Mouse (Mus musculus) C2C12 (cell line): Measurements from ENCODE around the gene Clca2. TPM values are rescaled to one million over a fixed set of nuclear protein-coding genes. Genes with fewer than 3 reads are reported as not detected.

Experiments
- H3K27me3 ChIP-seq: one replicate; pipeline ENCODE4 v1.6.1; 2011; ENCODE audit not compliant: control insufficient read depth, insufficient read depth, insufficient read length
- H3K36me3 ChIP-seq: one replicate; pipeline ENCODE4 v1.6.1; 2011; ENCODE audit not compliant: control insufficient read depth, insufficient read depth
- H3K4me3 ChIP-seq: one replicate; pipeline ENCODE4 v1.5.1; 2011; ENCODE audit warnings: mild to moderate bottlenecking, control low read depth; ENCODE audit not compliant: poor library complexity, insufficient read depth, severe bottlenecking
- H3K79me2 ChIP-seq: one replicate; pipeline ENCODE4 v1.6.1; 2011; ENCODE audit not compliant: control insufficient read depth, insufficient read depth
- H3K79me3 ChIP-seq: one replicate; pipeline ENCODE4 v1.6.1; 2011; ENCODE audit warnings: low read depth, control low read depth
- H3ac ChIP-seq: one replicate; pipeline ENCODE3; 2011; ENCODE audit warnings: low read depth; ENCODE audit not compliant: control insufficient read depth, insufficient read length
- CEBPB ChIP-seq: IDR thresholded peaks from one replicate; pipeline ENCODE4 v1.6.1; 2011; ENCODE audit warnings: low read depth, mild to moderate bottlenecking, control low read depth, moderate library complexity
- CTCF ChIP-seq: IDR thresholded peaks from one replicate; pipeline ENCODE4 v1.5.1; 2011; ENCODE audit not compliant: control insufficient read depth, insufficient read depth, insufficient read length
- FOSL1 ChIP-seq: IDR thresholded peaks from one replicate; pipeline ENCODE4 v1.8.0; 2011; ENCODE audit warnings: mild to moderate bottlenecking, low read length; ENCODE audit not compliant: poor library complexity, insufficient read depth, severe bottlenecking
- MAX ChIP-seq: IDR thresholded peaks from one replicate; pipeline ENCODE4 v1.6.1; 2011; ENCODE audit warnings: mild to moderate bottlenecking, control low read depth
- MYOD1 ChIP-seq: IDR thresholded peaks from one replicate; pipeline ENCODE4 v1.6.1; 2011; ENCODE audit warnings: low read depth; ENCODE audit not compliant: control insufficient read depth, insufficient read length
- MYOG ChIP-seq: IDR thresholded peaks from one replicate; pipeline ENCODE4 v1.6.1; 2011; ENCODE audit not compliant: control insufficient read depth, insufficient read length; ENCODE audit errors: extremely low read depth
- USF1 ChIP-seq: IDR thresholded peaks from one replicate; pipeline ENCODE4 v1.6.1; 2011; ENCODE audit warnings: low read depth, mild to moderate bottlenecking, control low read depth, moderate library complexity
- long read RNA-seq, 2 experiments: library from polyadenylated mRNA; unstranded; transcript quantifications; one replicate each; pipeline ENCODE4 v2.0.0; 2019 to 2020
- polyA plus RNA-seq: library from polyadenylated mRNA; unstranded; fragments of >200 nt; fragmentation: generic; extraction: Trizol; gene quantifications from one replicate; pipeline ENCODE4 v1.2.1, GENCODE M21; 2012; ENCODE audit warnings: missing spikeins

The Clca2 gene
- 0.27 TPM for polyA plus RNA-seq
- long read RNA-seq, experiment 1, partial matches to known transcripts: 0 of 1 reads
- long read RNA-seq, experiment 1, other reads (novel, unspliced or antisense): 0 of 1 reads
- long read RNA-seq, experiment 2, partial matches to known transcripts: 0 of 1 reads
- long read RNA-seq, experiment 2, other reads (novel, unspliced or antisense): 0 of 1 reads

DNA sequence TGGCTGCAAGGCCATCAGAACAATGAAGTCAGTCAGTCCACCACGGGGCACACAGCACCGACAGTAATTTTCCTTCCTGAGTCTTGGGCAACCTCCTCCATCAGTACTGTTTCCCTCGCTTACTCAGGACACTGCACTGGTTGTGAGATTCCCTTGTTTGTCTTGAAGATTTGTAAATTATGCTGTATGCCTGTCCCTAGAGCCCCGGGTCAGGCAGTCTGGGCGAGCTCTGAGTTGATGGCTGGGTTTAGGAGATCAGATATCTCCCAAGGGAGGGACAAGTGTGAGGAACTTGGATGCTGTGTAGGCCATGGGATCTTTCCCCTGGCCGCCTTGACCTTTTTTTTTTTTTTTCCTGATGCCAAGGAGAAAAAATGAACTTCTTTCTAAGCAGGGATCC, at the start of gene Clca2:
Gene Clca2, minus strand, starts transcription at position 153 of the 400 bp plus-strand sequence.
- Histone ChIP-seq H3ac (no peak within 1 kb of the TSS), H3K79me2 (peaks cover 11% of the 10 kb centered on the region), H3K79me3 (no peaks in the 10 kb centered on the region), H3K4me3 (no peak within 1 kb of the TSS), H3K36me3 (no peaks in the 10 kb centered on the region), H3K27me3 (no peaks in the 10 kb centered on the region)
- no peak for TF ChIP-seq CEBPB
- TF ChIP-seq FOSL1: no peak
- no peak for TF ChIP-seq USF1
- no peak for TF ChIP-seq MAX
- no peak for TF ChIP-seq CTCF
- TF ChIP-seq MYOG: no peak
- TF ChIP-seq MYOD1: no peak

DNA sequence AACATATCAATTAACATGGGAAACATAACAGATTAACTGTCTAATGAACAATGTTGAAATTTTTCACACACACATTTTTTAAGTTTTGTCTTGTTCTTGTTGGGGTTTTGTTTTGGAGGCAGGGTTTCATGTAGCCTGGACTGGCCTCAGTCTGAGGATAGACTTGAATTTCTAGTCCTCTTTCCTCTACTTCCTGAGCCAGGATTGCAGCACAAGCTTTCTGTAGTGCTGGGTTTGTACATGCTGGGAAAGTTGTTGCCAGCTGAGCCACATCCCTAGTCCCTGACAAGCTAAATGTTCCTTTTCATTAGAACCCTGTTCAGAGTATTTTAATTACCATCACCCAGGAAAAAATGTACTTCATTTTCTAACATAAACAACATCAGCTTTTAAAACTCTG, 48.7 kb upstream of the Clca2 start:
- Histone ChIP-seq H3ac (no peak overlapping the region), H3K79me2 (no peaks in the 10 kb centered on the region), H3K36me3 (peaks cover 25% of the 10 kb centered on the region), H3K4me3 (no peak overlapping the region), H3K27me3 (no peaks in the 10 kb centered on the region), H3K79me3 (no peaks in the 10 kb centered on the region)
- TF ChIP-seq MYOG: no peak
- TF ChIP-seq USF1: no peak
- no peak for TF ChIP-seq CTCF
- no peak for TF ChIP-seq MAX
- TF ChIP-seq CEBPB: no peak
- no peak for TF ChIP-seq MYOD1
- TF ChIP-seq FOSL1: no peak

GRCm38 (mm10) chr3:145147483-145147882, 48.2 kb upstream of the Clca2 start:
- TF ChIP-seq CTCF: peak; percentile 23
- no peak for TF ChIP-seq FOSL1
- Histone ChIP-seq H3K79me3 (no peaks in the 10 kb centered on the region), H3K4me3 (no peak overlapping the region), H3K79me2 (no peaks in the 10 kb centered on the region), H3K36me3 (peaks cover 25% of the 10 kb centered on the region), H3ac (no peak overlapping the region), H3K27me3 (no peaks in the 10 kb centered on the region)

GRCm38 (mm10) chr3:145146871-145147270, 47.6 kb upstream of the Clca2 start:
- no peak for TF ChIP-seq MAX
- no peak for TF ChIP-seq CEBPB
- TF ChIP-seq MYOD1: no peak
- no peak for TF ChIP-seq FOSL1
- TF ChIP-seq MYOG: no peak
- no peak for TF ChIP-seq USF1
- no peak for TF ChIP-seq CTCF
- Histone ChIP-seq H3K79me3 (no peaks in the 10 kb centered on the region), H3K36me3 (peaks cover 25% of the 10 kb centered on the region), H3K27me3 (no peaks in the 10 kb centered on the region), H3K4me3 (no peak overlapping the region), H3ac (no peak overlapping the region), H3K79me2 (no peaks in the 10 kb centered on the region)

DNA sequence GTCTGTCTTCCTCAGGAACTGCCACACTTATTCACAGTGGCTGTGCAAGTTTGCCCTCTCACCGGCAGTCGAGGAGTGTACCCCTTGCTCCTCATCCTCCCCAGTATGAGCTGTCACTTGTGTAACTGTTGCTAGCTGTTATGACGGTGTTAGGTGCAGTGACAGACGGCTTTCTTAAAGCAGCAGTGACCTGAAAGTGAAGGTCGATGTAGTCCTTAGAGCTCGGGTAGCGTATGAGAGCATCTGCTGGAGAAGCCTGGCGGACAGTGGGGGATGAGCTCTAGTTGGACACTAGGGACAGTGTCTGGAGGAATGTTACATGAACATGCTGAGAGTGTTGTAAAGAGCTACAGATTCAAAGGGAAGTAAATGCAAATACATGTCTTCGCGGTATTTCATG, 44.6 kb upstream of the Clca2 start:
- no peaks in the 10 kb centered on the region for H3K79me2 ChIP-seq
- no peaks in the 10 kb centered on the region for H3K27me3 ChIP-seq
- H3K79me3 ChIP-seq: no peaks in the 10 kb centered on the region
- H3ac ChIP-seq: no peak overlapping the region
- no peak overlapping the region for H3K4me3 ChIP-seq
- no peak for TF ChIP-seq USF1
- no peak for TF ChIP-seq MYOG
- no peak for TF ChIP-seq MYOD1
- no peak for TF ChIP-seq CTCF
- no peak for TF ChIP-seq CEBPB
- TF ChIP-seq MAX: no peak
- TF ChIP-seq FOSL1: no peak
- peaks cover 19% of the 10 kb centered on the region for H3K36me3 ChIP-seq

DNA sequence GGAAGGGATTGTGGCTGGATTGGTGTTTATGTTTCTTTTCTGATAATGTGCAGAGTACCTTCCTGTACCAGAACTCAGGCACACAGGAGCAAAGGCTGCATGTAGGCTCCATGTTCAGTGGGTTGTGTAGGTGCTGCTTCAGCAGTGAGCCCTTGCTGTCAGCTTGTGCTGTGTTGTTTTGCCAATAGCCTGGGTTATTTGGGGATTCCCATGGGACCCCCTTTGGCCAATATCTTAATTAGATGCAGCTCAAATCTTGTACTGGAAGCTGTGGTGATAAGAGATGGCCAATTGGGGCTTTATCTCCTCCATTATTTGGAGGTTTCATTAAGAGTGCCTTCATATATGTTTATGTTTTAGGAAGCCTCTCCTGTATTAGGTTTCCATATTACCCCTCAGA, 43.7 kb upstream of the Clca2 start:
- H3ac ChIP-seq: no peak overlapping the region
- no peaks in the 10 kb centered on the region for H3K79me3 ChIP-seq
- no peak overlapping the region for H3K4me3 ChIP-seq
- TF ChIP-seq MAX (no peak), MYOG (no peak)
- no peaks in the 10 kb centered on the region for H3K79me2 ChIP-seq
- H3K27me3 ChIP-seq: no peaks in the 10 kb centered on the region
- H3K36me3 ChIP-seq: peaks cover 17% of the 10 kb centered on the region
